Comparison of ENCODE assay signal across 19 mouse cellular contexts in the genomic region with DNA sequence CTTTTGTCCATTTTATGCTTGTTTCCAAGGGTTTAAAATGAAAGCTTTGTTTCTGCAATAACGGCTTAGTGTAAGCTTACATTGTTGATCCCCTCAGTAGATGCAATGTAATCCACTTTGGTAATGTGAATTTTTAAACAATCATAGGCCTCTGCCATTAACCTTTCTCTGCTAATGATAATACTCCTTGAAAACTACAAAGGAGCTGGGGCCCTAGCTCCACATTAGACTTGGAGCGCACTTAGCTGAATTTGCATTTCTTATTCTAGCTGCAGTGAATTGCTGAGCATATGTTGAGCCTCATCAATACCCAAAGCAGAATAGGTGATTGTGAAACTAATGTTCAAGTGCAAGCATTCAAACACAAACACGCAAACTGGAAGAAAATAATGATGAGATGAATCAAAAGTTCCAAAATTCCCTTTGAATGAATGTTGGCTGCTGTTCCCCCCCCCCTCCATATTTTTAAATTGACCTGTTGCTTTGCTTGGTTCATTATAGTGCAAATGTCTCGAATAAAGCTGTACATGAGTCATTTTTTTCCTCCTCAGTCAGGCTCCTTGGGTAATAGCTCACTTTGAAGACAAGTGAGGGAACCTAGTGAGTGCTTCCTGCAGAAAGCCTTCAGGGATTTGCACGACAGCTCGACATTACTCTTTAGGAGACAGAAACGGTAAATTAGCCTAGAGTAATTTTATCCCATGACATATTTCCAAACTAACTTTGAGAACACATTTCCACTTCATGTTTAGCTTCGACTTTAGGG.
"Had no signal": no experiment of that assay in that cellular context is flagged by ENCODE, and none has a peak within 500 bp of the region (broad histone marks: within the 10 kb centered on the region; RNA-seq: fewer than 3 reads in every experiment).

No protein-coding gene starts in this region.

- H3K27me3 ChIP-seq: intestine, embryonic 15.5 days; kidney, embryonic 15.5 days; limb, embryonic 12.5 days; liver, embryonic 15.5 days; neural tube, embryonic 13.5 days; stomach, embryonic 15.5 days had no signal

- H3K9ac ChIP-seq: intestine, embryonic 15.5 days; kidney, embryonic 15.5 days; limb, embryonic 12.5 days; liver, embryonic 15.5 days; lung, embryonic 14.5 days; neural tube, embryonic 13.5 days; stomach, embryonic 15.5 days had no signal

- H3K4me1 ChIP-seq: intestine, embryonic 15.5 days; kidney, embryonic 15.5 days; liver, embryonic 15.5 days; stomach, embryonic 15.5 days had no signal

- ATAC-seq: intestine, embryonic 15.5 days had no signal

- H3K9me3 ChIP-seq: intestine, embryonic 15.5 days; kidney, embryonic 15.5 days; limb, embryonic 12.5 days; liver, embryonic 15.5 days; midbrain, embryonic 10.5 days; neural tube, embryonic 13.5 days; stomach, embryonic 15.5 days had no signal

- H3K27ac ChIP-seq: intestine, embryonic 15.5 days; kidney, embryonic 15.5 days; layer of hippocampus, adult 2 months; limb, embryonic 12.5 days; liver, embryonic 15.5 days; midbrain, embryonic 10.5 days; neural tube, embryonic 13.5 days; stomach, embryonic 15.5 days had no signal

- H3K4me2 ChIP-seq: intestine, embryonic 15.5 days; kidney, embryonic 15.5 days; limb, embryonic 12.5 days; liver, embryonic 15.5 days; lung, embryonic 14.5 days; neural tube, embryonic 13.5 days; stomach, embryonic 15.5 days had no signal

- H3K4me3 ChIP-seq: intestine, embryonic 15.5 days; kidney, embryonic 15.5 days; layer of hippocampus, adult 2 months; limb, embryonic 12.5 days; liver, embryonic 15.5 days; midbrain, embryonic 10.5 days; neural tube, embryonic 13.5 days; stomach, embryonic 15.5 days had no signal

- H3K36me3 ChIP-seq: intestine, embryonic 15.5 days; kidney, embryonic 15.5 days; limb, embryonic 12.5 days; liver, embryonic 15.5 days; midbrain, embryonic 10.5 days; neural tube, embryonic 13.5 days; stomach, embryonic 15.5 days had no signal

- DNase-seq: kidney, adult 2 months; kidney, postnatal 25 days; liver; lung, embryonic 14.5 days; lung, postnatal 10 days; lung, postnatal 4 days; retina, postnatal 1 day; right cerebral cortex, postnatal 4 days; spleen, adult 18-20 months; thymus, adult 2 months; thymus, postnatal 36 days had no signal
